Mouse (Mus musculus): ENCODE results near the gene Serpinf1.
A peak's percentile ranks its signal among the peaks of the same experiment; 100 is the strongest.

Serpinf1 gene

DNA sequence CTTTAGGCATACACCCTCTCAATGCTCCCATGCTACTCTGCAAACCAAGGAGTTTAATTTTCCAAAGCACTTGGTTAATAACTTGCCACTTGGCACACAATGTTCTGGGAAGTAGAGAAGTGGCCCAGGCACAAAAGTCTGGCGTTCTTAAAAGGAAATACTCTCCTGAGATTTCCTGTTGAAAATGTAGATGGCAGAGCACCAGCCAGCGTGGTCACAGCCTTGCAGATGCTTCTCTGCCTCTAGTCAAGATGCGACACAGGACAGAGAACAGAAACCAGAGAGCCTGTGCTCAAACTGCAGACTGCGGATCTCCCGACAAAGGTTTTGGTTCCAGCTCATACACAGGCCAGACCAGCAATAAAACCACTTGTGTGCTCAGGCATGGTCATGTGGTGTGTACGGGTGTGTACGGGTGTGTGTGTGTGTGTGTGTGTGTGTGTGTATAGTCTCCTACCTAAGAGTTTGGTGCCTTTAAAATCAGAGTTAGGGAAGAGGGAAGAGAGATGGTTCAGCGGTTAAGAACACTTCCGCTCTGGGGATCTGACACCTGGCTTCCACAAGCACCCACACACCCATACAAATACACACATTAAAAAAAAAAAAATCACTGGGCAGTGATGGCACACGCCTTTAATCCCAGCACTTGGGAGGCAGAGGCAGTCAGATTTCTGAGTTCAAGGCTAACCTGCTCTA lies 32.7 kb upstream of the Serpinf1 start:
- DNase-seq (ENCODE audit: low spot score in 2 of 2): peak in 1 of 2 experiments; percentile 22

DNA sequence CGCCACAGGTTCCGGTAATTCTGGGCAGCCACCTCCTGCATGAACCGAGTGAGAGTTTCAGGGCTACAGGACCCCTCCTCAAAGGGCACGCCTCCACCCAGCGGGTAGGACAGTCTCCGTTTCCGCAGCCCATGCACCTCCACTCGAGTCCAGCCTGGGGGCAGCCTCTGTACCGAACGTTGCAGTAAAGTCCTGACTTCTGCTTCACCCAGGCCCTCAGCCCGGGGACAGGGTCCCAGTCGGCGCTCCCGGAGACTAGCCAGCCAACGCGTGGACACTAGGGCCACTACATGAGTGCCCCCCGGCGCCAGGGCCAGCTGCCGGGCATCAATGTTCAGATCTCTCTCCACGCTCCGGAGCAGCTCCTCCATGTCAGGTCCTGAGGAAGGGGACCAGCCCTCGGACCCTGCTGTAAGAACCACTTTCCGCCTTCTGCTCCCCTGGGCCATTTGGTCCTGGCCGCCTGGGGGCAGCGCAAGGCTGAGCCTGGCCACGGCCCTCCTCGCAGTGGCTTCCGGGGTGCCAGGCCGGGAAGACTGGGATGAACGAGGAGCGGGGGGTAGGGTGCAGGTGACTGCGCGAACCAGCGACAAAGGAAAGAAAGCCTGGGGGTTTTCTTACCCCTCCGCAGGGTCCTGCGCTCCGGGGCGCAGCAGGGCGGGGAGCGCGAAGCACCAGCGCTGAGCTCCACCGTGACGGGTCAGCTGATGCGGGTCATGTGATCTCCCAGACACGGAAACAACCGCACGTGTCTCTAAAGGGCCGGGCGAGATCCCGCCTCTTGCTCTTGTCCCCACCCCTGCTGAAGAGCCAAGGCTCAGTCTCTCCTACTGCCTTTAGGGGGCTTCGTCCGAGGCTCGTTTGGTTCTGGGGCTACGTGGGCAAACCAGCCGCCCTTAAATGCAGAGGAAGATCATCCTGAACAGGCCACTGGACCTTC lies 31.8 kb upstream of the Serpinf1 start, which contains the start of gene Wdr81:
Wdr81 (minus strand) TSS at position 727 of the 940 bp plus-strand sequence.
- peak; percentile 91 to 93 for DNase-seq (ENCODE audit: low spot score in 2 of 2)

DNA sequence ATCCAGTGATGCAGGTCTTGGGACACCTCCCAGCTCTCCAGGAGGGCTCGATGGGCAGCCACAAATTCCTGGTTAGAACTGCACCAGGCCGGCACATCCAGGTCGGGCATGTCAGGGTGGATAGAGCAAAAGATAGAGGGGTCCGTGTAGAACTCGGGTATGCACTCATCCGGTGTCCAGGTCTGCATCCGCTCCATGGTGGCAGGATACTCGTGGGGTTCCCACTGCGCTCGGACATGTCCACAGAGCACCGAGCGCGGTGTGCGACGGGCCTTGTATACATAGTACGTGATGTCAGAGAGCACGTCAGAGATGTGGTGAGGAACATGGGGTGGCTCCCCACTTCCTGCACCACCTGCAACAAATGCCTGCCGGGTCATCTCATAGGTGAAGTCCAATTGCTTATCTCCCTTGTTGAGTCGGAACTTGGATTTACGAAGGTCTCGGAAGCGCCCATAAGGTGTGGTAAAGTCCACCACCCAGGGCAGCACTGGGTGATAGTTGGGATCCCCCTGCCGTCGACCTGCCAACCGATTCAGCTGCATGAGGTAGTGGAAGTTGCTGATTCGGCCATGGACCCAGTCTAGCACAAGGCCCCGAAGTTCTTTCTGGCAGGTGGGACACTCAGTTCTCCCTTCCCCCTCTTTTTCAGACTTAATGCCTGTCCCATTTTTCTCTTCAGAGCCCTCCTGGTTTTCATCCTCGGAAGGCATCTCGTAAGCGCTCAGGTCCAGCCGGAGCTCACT lies 30.5 kb upstream of the Serpinf1 start:
- no peak for DNase-seq (ENCODE audit: low spot score in 2 of 2)

DNA sequence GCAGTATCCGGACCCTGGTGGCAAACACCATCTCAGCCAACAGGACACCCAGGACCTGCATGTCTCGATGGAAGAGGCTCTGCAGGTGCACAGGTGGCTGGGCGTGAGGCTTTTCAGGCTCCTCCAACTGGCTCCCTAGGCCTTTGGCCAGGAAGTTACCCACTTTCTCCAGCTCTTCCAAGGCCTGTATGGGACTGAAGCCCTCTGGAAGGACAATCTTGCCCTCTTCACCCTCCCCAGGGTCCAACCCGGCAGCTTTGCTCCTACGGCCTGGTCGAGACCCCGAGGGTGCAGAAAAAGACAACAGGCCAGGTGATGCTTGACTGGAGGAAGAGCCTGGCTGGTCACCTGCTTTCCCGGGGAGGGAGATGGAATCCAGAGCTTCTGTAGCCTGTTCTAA lies 29.6 kb upstream of the Serpinf1 start:
- no peak for DNase-seq (ENCODE audit: low spot score in 2 of 2)

DNA sequence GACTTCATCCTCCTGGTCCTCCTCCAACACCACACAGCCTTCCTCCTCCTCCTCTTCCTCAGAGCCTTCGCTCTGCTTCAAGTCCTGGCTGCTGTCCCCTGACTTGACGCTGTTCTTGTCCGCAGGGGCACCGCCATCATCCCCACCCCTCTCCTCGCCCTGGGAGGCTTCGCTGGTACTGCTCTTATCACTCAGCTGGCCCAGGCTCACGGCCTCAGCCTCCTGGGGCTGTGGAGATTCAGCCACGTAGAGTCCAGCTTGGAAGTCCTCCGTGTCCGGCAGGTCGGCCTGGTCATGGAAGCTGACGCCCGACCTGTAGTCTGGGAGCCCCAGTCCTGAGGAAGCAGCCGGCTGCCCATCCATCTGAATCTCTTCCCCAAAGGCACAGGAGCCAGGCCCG lies 28.4 kb upstream of the Serpinf1 start:
- no peak for DNase-seq (ENCODE audit: low spot score in 2 of 2)

DNA sequence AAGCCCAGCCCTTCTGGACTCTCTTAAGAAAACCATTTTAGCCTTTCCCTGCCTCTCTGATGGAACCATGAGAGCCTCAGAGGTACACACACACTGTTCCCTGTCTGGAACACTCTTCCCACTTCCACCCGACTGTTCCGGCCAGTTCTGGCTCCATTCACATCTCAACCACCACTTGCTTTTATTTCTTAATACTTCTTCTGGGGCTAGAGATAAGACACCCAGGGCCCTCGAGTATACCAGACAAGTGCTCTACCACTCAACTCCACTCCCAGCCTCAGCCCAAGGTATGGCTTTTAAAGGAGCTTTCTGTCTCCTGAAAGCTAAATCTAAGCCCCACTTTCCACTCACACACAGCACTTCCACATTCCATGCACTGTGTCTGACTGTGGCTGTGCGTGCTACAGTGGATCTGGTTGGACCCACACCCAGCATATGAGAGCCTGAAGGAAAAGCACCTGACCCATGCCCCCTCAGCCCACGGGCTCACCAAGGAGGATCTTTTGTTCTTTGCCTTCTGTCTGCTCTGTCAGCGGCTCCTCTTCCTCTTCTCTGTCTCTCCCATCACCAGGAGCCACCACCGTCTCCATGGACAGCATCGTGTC lies 27.9 kb upstream of the Serpinf1 start:
- no peak for DNase-seq (ENCODE audit: low spot score in 2 of 2)

DNA sequence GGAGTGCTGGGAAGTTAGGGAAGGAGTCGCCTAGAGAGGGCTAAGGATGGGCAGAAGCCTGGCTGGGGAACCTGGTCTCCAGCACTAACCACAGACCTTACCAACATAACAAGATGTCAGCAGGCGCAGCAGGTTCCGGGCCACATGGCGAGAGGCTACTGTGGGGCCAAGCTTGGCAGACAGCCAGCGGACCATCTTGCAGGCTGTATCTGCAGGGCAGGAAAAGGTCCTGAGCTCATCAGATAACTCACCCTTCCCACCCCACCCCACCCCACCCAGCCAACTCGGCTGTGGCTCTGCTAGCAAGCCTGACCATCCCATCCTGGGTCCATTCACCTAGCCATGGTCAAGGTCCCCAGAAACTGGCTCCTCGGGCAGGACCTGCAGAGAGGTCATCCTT lies 27.2 kb upstream of the Serpinf1 start:
- no peak for DNase-seq (ENCODE audit: low spot score in 2 of 2)

DNA sequence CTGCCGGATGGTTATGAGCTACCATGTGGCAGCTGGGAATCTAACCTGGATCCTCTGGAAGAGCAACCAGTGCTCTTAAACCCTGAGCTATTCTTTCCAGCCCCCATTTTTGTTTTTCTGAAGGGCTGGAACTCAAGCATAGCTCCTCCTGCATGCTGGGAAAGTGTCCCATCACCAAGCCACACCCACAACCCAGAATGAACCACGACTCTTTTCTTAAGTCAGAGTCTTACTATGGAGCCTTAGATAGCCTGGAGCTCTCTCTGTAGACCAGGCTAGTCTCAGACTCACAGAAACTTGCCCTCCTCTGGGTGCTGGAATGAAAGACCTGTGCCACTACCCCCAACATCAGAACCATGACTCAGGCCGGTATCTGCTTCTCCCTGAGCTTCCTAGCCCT lies 26.1 kb upstream of the Serpinf1 start:
- DNase-seq (ENCODE audit: low spot score in 2 of 2): no peak

DNA sequence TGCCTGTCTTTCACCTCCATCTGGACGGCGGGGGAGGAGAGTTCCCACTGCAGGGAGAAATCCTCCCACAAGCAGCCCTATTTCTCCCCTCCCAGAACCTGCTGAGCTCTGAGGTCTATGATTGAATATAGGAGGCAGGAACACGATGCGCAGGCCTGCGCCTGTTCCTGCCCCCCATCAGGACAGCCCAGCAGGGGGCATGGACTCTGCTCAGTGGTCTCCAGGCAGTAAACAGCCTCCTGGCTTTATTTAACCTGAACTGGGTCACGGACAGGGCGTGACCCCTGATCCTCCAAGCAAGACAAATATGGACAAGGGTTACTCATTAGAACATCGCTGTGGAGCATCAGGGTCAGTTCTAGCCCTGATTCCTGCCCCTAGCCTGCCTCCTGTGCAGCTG lies 21.2 kb upstream of the Serpinf1 start:
- no peak for DNase-seq (ENCODE audit: low spot score in 2 of 2)

DNA sequence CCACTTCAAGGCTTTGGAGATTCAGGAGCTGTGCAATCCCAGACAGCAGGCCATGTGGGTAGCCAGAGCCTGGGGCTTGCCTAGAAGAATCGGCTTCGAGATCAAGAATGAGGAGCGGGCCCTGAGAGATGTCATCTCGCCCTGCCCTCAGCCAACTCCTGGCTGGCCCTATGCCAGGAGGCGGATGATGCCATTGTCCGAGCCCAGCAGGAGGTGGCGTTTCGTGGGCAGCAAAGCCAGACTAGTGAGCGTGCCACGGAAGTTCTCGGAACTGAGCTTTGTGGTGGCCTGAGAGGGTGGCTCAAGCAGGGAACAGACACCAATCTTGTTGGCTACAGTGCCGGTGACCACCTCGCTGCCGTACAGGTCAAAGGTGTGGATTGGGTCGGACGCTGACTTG lies 19.1 kb upstream of the Serpinf1 start:
- DNase-seq (ENCODE audit: low spot score in 2 of 2): no peak

DNA sequence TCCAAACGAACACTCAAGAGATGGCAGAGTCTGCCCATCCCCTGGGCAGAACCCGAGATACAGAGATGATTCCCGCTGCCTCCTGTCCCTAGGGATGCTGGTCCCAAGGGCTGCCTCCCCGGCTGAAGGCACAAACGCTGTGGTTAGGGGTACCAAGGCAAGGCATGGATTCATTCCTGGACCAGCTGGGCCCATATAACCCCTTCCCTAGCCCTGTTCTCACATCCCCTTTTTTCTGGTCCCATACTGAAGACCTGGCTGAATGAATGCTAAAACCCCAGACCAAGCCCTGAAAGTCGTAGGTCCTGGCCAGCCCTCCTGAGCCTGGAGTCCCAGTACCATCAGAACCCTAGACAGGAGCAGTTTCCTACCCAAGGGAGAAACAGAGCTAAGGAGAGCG lies 18.5 kb upstream of the Serpinf1 start:
- DNase-seq (ENCODE audit: low spot score in 2 of 2): no peak

DNA sequence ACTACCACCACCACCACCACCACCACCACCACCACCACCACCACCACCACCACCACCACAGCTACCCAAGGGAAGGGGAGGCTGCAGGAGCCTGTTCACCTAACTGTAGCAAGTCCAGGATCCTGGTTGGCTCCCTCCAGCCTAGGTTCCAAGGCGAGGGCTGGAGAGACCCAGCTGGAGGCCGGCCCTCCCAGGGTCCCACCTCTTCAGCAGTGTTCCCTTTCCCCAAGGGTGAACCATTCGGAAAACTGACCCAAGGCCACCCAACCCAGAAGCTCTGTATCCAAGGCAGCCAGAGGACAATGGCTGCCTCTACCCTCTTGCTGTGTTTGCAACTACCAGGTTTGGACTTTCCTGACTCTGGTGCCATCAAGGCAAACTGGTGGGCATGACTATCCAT lies 17.4 kb upstream of the Serpinf1 start:
- DNase-seq (ENCODE audit: low spot score in 2 of 2): no peak

DNA sequence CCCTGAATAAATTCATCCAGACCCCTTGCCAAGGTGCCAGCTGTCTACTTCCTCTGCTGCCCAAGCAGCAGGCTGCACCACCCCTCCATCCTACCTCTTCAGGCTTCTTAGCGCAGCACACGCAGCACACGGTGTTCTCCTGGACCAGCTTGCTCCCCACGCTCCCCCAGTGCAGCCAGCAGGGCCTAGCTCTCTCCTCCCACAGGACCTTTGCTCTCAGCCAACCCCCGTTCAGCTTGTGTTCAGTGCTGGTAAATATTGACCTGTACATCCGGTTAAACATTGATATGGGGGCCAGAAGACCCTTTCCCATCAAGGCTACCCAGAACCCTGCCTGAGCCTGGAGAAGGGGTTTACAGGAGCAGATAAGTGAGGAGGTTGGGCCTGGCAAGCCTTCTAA lies 16.9 kb upstream of the Serpinf1 start, which contains the start of gene Serpinf2:
Serpinf2 (minus strand) TSS at position 229 of the 400 bp plus-strand sequence.
- no peak for DNase-seq (ENCODE audit: low spot score in 2 of 2)

DNA sequence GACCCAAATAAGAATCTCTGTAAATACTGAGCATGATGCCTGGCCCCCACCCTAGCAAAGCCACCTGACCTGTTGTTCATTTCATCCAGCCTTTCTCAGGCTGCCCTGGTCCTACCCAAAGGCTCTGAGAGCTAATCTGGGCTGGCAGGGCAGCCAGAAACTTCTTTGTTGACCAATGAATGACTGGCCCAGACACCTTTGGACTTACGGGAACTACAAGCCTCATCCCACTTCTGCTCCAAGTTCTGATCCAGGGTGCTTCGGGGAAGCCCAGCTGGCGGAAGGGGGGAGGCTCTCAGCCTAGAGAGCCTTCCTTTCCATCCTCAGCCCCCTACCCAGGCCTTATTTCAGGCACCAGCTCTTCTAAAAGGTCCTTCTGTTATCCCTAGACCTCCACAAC lies 16.3 kb upstream of the Serpinf1 start:
- no peak for DNase-seq (ENCODE audit: low spot score in 2 of 2)

DNA sequence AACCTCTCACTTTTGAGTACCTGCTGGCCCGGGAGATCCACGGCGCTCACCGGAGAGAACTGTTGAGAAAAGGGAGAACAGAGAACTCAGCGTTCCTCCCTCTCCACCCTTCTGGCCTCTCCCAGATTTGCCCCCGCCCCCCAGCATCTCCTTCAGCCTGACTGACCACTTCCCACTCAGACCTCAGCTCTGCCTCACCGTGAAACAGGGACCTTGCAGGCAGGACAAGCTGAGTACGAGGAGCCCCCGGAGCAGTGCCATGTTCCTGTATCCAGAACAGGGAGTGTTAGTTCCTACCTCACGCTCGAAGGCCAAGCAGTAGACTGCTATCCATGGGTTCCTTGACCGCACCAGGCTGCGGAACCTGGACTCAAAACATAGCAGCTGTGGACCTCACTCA lies 15.7 kb upstream of the Serpinf1 start:
- DNase-seq (ENCODE audit: low spot score in 2 of 2): no peak

DNA sequence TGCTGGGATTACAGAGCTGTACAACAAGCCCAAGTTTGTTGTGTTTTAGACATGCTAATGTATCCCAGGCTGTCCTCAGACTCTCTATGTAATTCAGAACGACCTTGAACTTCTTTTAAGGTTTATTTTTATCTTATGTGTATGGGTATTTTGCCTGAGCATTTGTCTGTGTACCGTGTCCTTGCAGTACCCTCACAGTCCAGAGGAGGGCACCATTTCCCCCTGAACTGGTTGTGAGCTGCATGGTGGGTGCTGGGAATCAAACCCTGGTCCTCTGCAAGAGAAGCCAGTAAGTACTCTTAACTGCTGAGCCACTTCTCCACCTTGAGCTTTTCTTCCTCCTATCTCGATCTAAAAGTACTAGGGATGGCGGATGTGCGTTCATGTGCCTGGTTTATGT lies 11.6 kb upstream of the Serpinf1 start:
- no peak for DNase-seq (ENCODE audit: low spot score in 2 of 2)

DNA sequence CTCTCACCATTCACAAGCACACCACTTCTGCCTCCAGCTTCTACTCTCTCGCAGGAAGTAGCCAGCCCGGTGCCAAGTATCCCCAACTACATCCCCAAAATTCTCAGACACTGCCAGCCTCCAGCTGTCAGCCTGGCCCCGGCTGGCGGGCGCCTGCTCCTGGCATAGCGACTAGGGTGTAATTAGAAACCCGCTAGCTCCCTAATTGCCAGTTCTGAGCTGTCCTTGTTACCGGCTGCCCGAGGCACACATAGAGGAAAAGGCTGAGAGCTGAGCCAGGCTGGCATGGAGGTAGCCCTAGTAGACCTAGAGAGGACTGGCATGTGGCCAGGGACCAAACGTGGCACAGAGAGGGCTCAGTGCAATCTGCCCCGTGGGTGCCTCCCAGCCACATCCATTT lies 8.8 kb upstream of the Serpinf1 start:
- DNase-seq (ENCODE audit: low spot score in 2 of 2): no peak

DNA sequence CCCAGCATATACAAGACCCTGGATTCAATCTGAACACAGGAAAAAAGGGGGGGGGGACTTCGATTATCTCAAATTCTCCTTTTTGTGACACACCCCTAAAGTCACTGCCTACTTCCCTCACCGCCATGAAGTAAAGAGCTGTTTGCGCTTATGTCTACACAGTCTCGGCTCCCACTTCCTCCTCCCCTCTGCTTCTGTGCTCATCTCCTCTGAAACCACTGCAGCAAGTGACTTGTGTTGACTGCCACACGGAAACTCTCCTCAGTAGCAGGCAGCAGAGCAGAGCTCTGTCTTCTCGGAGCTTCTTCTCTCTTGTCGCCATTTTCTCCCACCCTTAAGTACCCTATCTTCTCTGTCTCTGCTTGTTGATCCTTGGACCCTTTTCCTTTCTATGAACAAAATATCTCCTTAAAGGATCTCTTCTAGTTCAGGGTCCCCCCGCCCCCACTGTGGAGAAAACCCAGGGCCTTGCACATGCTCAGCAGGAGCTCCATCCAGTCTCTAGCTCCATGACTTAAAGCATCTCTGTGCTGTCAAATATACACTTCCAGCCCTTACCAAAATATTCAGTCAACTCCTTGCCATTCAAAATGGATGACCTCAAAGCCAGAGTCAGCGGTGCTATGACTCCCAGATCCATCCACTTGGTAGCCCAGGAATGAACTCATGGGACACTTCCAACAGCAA lies 6.7 kb upstream of the Serpinf1 start:
- DNase-seq (ENCODE audit: low spot score in 2 of 2): no peak

DNA sequence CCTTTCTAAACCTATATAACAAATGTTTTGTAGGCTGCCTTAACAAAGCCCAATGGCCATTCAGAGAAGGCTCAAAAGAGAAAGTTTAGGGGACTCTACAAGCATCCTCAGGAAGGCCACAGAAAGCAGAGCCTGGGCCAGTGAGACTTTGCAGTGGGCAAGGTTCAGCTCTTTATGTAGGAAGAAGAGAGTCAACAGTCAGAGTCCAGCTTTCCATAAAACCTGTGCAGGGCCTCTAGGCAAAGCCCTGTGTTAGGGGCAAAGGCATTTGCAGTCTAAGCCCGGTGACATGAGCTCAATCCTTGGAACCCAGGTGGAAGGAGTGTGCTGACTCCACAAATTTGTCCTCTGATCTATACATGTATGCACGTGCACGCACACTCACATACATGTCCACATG lies 2.0 kb upstream of the Serpinf1 start:
- DNase-seq (ENCODE audit: low spot score in 2 of 2): no peak

DNA sequence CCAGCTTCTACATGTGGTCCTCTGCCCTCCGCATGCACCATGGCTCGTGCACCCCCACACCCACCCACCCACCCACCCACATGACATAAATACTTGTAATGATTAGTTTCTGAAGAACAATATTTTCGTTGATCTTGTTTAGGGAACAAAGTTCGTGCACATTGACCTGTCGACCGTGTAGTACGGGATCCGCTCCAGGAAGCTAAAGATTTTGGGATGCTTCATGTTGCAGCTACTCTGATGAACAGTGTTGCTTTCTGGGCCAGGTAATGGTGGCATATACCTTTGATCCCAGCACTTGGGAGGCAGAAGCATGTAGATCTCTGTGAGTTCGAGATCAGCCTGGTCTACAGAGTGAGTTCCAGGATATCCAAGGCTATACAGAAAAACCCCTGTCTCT lies 1.5 kb upstream of the Serpinf1 start:
- no peak for DNase-seq (ENCODE audit: low spot score in 2 of 2)

DNA sequence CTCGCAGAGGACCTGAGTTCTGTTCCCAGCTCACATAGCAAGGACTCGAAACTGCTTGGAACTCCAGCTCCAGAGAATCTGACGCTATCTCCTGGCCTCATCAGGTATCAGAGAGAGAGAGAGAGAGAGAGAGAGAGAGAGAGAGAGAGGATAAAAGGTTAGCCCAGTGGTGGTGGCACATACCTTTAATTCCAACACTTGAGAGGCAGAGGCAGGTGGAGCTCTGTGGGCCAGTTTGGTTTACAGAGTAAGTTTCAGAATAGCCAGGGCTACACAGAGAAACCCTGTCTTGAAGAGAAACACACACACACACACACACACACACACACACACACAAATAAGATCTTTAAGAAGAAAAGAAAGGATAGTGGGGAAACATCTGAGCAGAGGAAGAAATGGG lies 590 bp upstream of the Serpinf1 start:
- no peak for DNase-seq (ENCODE audit: low spot score in 2 of 2)

Measured in heart, adult 9 months (tissue).